Mouse (Mus musculus): ENCODE results near the gene Cd82.
A peak's percentile ranks its signal among the peaks of the same experiment; 100 is the strongest.

Gene Cd82

GRCm38 (mm10) chr2:93443106-93443505 lies 19.8 kb downstream of the Cd82 start:
- DNase-seq: no peak

- DNase-seq: no peak
Observed at GRCm38 (mm10) chr2:93439812-93440559, 23.0 kb downstream of the Cd82 start.

GRCm38 (mm10) chr2:93439352-93439771 lies 23.6 kb downstream of the Cd82 start:
- no peak for DNase-seq

GRCm38 (mm10) chr2:93438335-93438734 lies 24.6 kb downstream of the Cd82 start:
- no peak for DNase-seq

GRCm38 (mm10) chr2:93435577-93435976 lies 27.4 kb downstream of the Cd82 start:
- no peak for DNase-seq

- no peak for DNase-seq
Observed at GRCm38 (mm10) chr2:93434896-93435295, 28.0 kb downstream of the Cd82 start.

- DNase-seq: no peak
Observed at GRCm38 (mm10) chr2:93433543-93433942, 29.4 kb downstream of the Cd82 start.

- DNase-seq: no peak
Observed at GRCm38 (mm10) chr2:93432600-93433389, 30.1 kb downstream of the Cd82 start.

GRCm38 (mm10) chr2:93431575-93432325 lies 31.2 kb downstream of the Cd82 start:
- DNase-seq: no peak

- no peak for DNase-seq
Observed at GRCm38 (mm10) chr2:93430993-93431392, 31.9 kb downstream of the Cd82 start.

- no peak for DNase-seq
Observed at GRCm38 (mm10) chr2:93428004-93428531, 34.9 kb downstream of the Cd82 start.

- DNase-seq: no peak
Observed at GRCm38 (mm10) chr2:93427000-93427715, 35.8 kb downstream of the Cd82 start.

- no peak for DNase-seq
Observed at GRCm38 (mm10) chr2:93425810-93426209, 37.1 kb downstream of the Cd82 start.

- no peak for DNase-seq
Observed at GRCm38 (mm10) chr2:93424307-93424984, 38.5 kb downstream of the Cd82 start.

- DNase-seq: peak; percentile 63 to 75
Observed at GRCm38 (mm10) chr2:93421320-93421719, 41.6 kb downstream of the Cd82 start.

- DNase-seq: no peak
Observed at GRCm38 (mm10) chr2:93419971-93420370, 43.0 kb downstream of the Cd82 start.

GRCm38 (mm10) chr2:93418396-93418795 lies 44.5 kb downstream of the Cd82 start:
- DNase-seq: peak; percentile 85 to 91

- no peak for DNase-seq
Observed at GRCm38 (mm10) chr2:93416874-93417709, 45.8 kb downstream of the Cd82 start.

GRCm38 (mm10) chr2:93415281-93415680 lies 47.7 kb downstream of the Cd82 start:
- DNase-seq: peak in 1 of 2 experiments; percentile 44

GRCm38 (mm10) chr2:93414163-93414562 lies 48.8 kb downstream of the Cd82 start:
- DNase-seq: no peak

Measured in cerebellum, adult 18-20 months (tissue).